Mouse (Mus musculus): ENCODE measurements around the gene Hist1h2ab. TPM values are rescaled to one million over a fixed set of nuclear protein-coding genes. Genes with fewer than 3 reads are reported as not detected.
A peak's percentile ranks its signal among the peaks of the same experiment; 100 is the strongest.

The Hist1h2ab gene
- polyA plus RNA-seq, 2 experiments = 39.0 to 40.4 TPM

- H3K27me3 ChIP-seq (ENCODE audit: control insufficient read depth, insufficient read depth, low read length) = no peaks in the 10 kb centered on the region
- peaks cover 20% of the 10 kb centered on the region for H3K4me1 ChIP-seq (ENCODE audit: control insufficient read depth, insufficient read depth, low read length)
- H3K27ac ChIP-seq (replicated peaks; ENCODE audit: low read depth, low read length) = peak overlapping the region; percentile 94
- no peak for TF ChIP-seq POLR2A (IDR thresholded peaks at IDR 0.05; ENCODE audit: borderline replicate concordance, extremely low read depth, insufficient read depth, insufficient read length)
- WGBS = under 1% methylated on average over 10 of the region's 10 CpGs
- H3K9me3 ChIP-seq (ENCODE audit: control insufficient read depth, low read length) = no peaks in the 10 kb centered on the region
- H3K9ac ChIP-seq (ENCODE audit: low read depth, low read length, severe bottlenecking) = peak overlapping the region; percentile 44
- H3K36me3 ChIP-seq (ENCODE audit: control insufficient read depth, insufficient read depth, low read length) = no peaks in the 10 kb centered on the region
- ATAC-seq (ENCODE audit: low FRiP score, low read depth) (no peak), DNase-seq (ENCODE audit: low spot score) (no peak)
- peak overlapping the region; percentile 85 for H3K4me2 ChIP-seq (replicated peaks; ENCODE audit: low read depth, low read length, severe bottlenecking)
- peak overlapping the region; percentile 52 for H3K4me3 ChIP-seq (replicated peaks; ENCODE audit: low read length)
These were observed 12.3 kb downstream of the Hist1h2ab start for GRCm38 (mm10) chr13:23763242-23763585.

GRCm38 (mm10) chr13:23763586-23764323 lies 12.8 kb downstream of the Hist1h2ab start, which contains the start of gene Hist1h1a:
Gene Hist1h1a (plus strand): TSS chr13:23763666.
- Histone ChIP-seq H3K27me3 (ENCODE audit: control insufficient read depth, insufficient read depth, low read length) (no peaks in the 10 kb centered on the region), H3K4me3 (replicated peaks; ENCODE audit: low read length) (peak within 1 kb of the TSS; percentile 52), H3K36me3 (ENCODE audit: control insufficient read depth, insufficient read depth, low read length) (no peaks in the 10 kb centered on the region), H3K27ac (replicated peaks; ENCODE audit: low read depth, low read length) (peak within 1 kb of the TSS; percentile 94), H3K4me2 (replicated peaks; ENCODE audit: low read depth, low read length, severe bottlenecking) (peak within 1 kb of the TSS; percentile 85), H3K4me1 (ENCODE audit: control insufficient read depth, insufficient read depth, low read length) (peaks cover 20% of the 10 kb centered on the region), H3K9ac (ENCODE audit: low read depth, low read length, severe bottlenecking) (peak within 1 kb of the TSS; percentile 75), H3K9me3 (ENCODE audit: control insufficient read depth, low read length) (no peaks in the 10 kb centered on the region)
- WGBS = 4% methylated on average over 34 of the region's 34 CpGs
- ATAC-seq (ENCODE audit: low FRiP score, low read depth) = peak; percentile 74
- peak; percentile 98; the same call in 1 of the 2 replicates for TF ChIP-seq POLR2A (IDR thresholded peaks at IDR 0.05; ENCODE audit: borderline replicate concordance, extremely low read depth, insufficient read depth, insufficient read length)
- DNase-seq (ENCODE audit: low spot score) = peak; percentile 99

- Histone ChIP-seq H3K9me3 (ENCODE audit: control insufficient read depth, low read length) (no peaks in the 10 kb centered on the region), H3K9ac (ENCODE audit: low read depth, low read length, severe bottlenecking) (peak overlapping the region; percentile 75), H3K4me1 (ENCODE audit: control insufficient read depth, insufficient read depth, low read length) (peaks cover 20% of the 10 kb centered on the region), H3K4me2 (replicated peaks; ENCODE audit: low read depth, low read length, severe bottlenecking) (peak overlapping the region; percentile 85), H3K4me3 (replicated peaks; ENCODE audit: low read length) (peak overlapping the region; percentile 52), H3K27me3 (ENCODE audit: control insufficient read depth, insufficient read depth, low read length) (no peaks in the 10 kb centered on the region), H3K36me3 (ENCODE audit: control insufficient read depth, insufficient read depth, low read length) (no peaks in the 10 kb centered on the region), H3K27ac (replicated peaks; ENCODE audit: low read depth, low read length) (peak overlapping the region; percentile 94)
- 34% methylated on average over 12 of the region's 12 CpGs for WGBS
- no peak for TF ChIP-seq POLR2A (IDR thresholded peaks at IDR 0.05; ENCODE audit: borderline replicate concordance, extremely low read depth, insufficient read depth, insufficient read length)
- DNase-seq (ENCODE audit: low spot score) = no peak
- no peak for ATAC-seq (ENCODE audit: low FRiP score, low read depth)
These were observed 13.6 kb downstream of the Hist1h2ab start for GRCm38 (mm10) chr13:23764324-23765171.

- DNase-seq (ENCODE audit: low spot score) (no peak), ATAC-seq (ENCODE audit: low FRiP score, low read depth) (no peak)
- H3K27ac ChIP-seq (replicated peaks; ENCODE audit: low read depth, low read length) = no peak overlapping the region
- H3K4me3 ChIP-seq (replicated peaks; ENCODE audit: low read length) = no peak overlapping the region
- H3K4me2 ChIP-seq (replicated peaks; ENCODE audit: low read depth, low read length, severe bottlenecking) = no peak overlapping the region
- no peaks in the 10 kb centered on the region for H3K27me3 ChIP-seq (ENCODE audit: control insufficient read depth, insufficient read depth, low read length)
- TF ChIP-seq POLR2A (IDR thresholded peaks at IDR 0.05; ENCODE audit: borderline replicate concordance, extremely low read depth, insufficient read depth, insufficient read length) = no peak
- H3K9me3 ChIP-seq (ENCODE audit: control insufficient read depth, low read length) = no peaks in the 10 kb centered on the region
- H3K36me3 ChIP-seq (ENCODE audit: control insufficient read depth, insufficient read depth, low read length) = no peaks in the 10 kb centered on the region
- no peak overlapping the region for H3K9ac ChIP-seq (ENCODE audit: low read depth, low read length, severe bottlenecking)
- 47% methylated on average over 1 of the region's 1 CpGs for WGBS
- peaks cover 16% of the 10 kb centered on the region for H3K4me1 ChIP-seq (ENCODE audit: control insufficient read depth, insufficient read depth, low read length)
These were observed 14.2 kb downstream of the Hist1h2ab start for GRCm38 (mm10) chr13:23765172-23765513.

GRCm38 (mm10) chr13:23766772-23767171 lies 15.8 kb downstream of the Hist1h2ab start:
- Histone ChIP-seq H3K27me3 (ENCODE audit: control insufficient read depth, insufficient read depth, low read length) (no peaks in the 10 kb centered on the region), H3K4me3 (replicated peaks; ENCODE audit: low read length) (no peak overlapping the region), H3K9ac (ENCODE audit: low read depth, low read length, severe bottlenecking) (no peak overlapping the region), H3K4me2 (replicated peaks; ENCODE audit: low read depth, low read length, severe bottlenecking) (no peak overlapping the region), H3K27ac (replicated peaks; ENCODE audit: low read depth, low read length) (no peak overlapping the region), H3K36me3 (ENCODE audit: control insufficient read depth, insufficient read depth, low read length) (no peaks in the 10 kb centered on the region), H3K4me1 (ENCODE audit: control insufficient read depth, insufficient read depth, low read length) (peaks cover 11% of the 10 kb centered on the region), H3K9me3 (ENCODE audit: control insufficient read depth, low read length) (no peaks in the 10 kb centered on the region)
- TF ChIP-seq POLR2A (IDR thresholded peaks at IDR 0.05; ENCODE audit: borderline replicate concordance, extremely low read depth, insufficient read depth, insufficient read length) = no peak
- DNase-seq (ENCODE audit: low spot score) = no peak
- ATAC-seq (ENCODE audit: low FRiP score, low read depth) = no peak

Measured in limb, embryonic 14.5 days (tissue).